Mouse (Mus musculus) inflammation-experienced regulatory T-cells, adult 6 months (primary cell): ENCODE measurements around the gene Mup1. TPM values are rescaled to one million over a fixed set of nuclear protein-coding genes. Genes with fewer than 3 reads are reported as not detected.
"Not testable (repeated sequence)": the region's sequence is repeated elsewhere in the genome, so short reads cannot be mapped to it uniquely, and the experiment has no call there.

Source experiments
- ATAC-seq: one replicate; pipeline ENCODE4 v1.8.0; 2017
- polyA plus RNA-seq, 3 experiments: library from polyadenylated mRNA; unstranded; fragments of 100-300 nt; shearing (Covaris generic); gene quantifications; one replicate each; pipeline ENCODE4 v1.2.1; 2017

Gene Mup1
- polyA plus RNA-seq, result not detected

GRCm38 (mm10) chr4:60501860-60502259 is at the start of gene Mup1:
Mup1 (minus strand) TSS chr4:60501960.
- ATAC-seq, result not testable (repeated sequence)

Other genes starting within 250 kb of the Mup1 start
- not detected for gene Mup9, start 80.0 kb downstream of the Mup1 start, polyA plus RNA-seq
- not detected for gene Mup10, start 80.2 kb upstream of the Mup1 start, polyA plus RNA-seq
- gene Mup11, start 160.5 kb upstream of the Mup1 start, polyA plus RNA-seq, result not detected
- gene Mup12, start 239.4 kb upstream of the Mup1 start, polyA plus RNA-seq, result not detected